Mouse (Mus musculus): ENCODE measurements around the gene Col11a2.

DNA sequence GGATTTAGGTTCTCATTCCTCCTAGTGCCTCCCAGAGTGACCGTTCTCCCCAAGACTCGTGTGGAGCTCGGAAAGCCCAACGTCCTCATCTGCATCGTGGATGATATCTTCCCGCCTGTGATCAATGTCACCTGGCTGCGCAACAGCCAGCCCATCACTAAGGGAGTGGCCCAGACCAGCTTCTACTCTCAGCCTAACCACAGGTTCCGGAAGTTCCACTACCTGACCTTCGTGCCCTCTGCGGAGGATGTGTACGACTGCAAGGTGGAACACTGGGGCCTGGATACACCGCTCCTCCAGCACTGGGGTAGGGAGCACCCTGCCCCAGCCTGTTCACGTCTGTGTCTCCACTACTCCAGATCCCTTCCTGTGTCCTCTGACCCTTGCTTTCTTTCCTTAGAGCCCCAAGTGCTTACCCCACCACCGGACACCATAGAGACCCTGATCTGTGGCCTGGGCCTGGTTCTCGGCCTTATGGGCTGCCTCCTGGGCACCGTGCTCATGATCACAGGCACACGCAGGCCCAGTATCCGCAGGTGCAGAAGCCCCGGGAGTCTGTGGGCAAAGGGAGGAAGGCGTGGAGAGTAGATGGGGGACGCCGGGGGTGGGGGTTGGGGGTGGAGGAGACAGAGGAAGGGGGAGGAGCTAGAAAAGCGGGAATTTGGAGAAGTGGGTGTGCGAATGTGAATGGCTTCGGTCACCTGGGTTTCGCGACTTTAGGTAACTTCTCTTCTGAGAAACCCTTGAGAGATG lies 55.2 kb downstream of the Col11a2 start:
- TF ChIP-seq CTCF (IDR thresholded peaks at IDR 0.05) (no peak), EP300 (IDR thresholded peaks at IDR 0.05; ENCODE audit: insufficient read depth, low read depth, low read length) (no peak), POLR2A (IDR thresholded peaks at IDR 0.05; ENCODE audit: insufficient read depth, low read depth, low read length) (no peak)
